Mouse (Mus musculus) G1E (cell line): ENCODE results near the gene Cyth1.

Experiments used
- CTCF ChIP-seq: IDR thresholded peaks from 2 replicates; pipeline ENCODE4 v1.5.1; 2012; ENCODE audit warnings: low read depth, low read length, inconsistent platforms, mixed read lengths
- GATA1 ChIP-seq: IDR thresholded peaks from 2 replicates; pipeline ENCODE4 v1.6.1; 2012; ENCODE audit warnings: borderline replicate concordance, low read length, inconsistent platforms, mixed read lengths
- GATA2 ChIP-seq: IDR thresholded peaks from 2 replicates; pipeline ENCODE4 v1.6.1; 2012; ENCODE audit warnings: low read depth, low read length, inconsistent platforms, borderline replicate concordance

DNA sequence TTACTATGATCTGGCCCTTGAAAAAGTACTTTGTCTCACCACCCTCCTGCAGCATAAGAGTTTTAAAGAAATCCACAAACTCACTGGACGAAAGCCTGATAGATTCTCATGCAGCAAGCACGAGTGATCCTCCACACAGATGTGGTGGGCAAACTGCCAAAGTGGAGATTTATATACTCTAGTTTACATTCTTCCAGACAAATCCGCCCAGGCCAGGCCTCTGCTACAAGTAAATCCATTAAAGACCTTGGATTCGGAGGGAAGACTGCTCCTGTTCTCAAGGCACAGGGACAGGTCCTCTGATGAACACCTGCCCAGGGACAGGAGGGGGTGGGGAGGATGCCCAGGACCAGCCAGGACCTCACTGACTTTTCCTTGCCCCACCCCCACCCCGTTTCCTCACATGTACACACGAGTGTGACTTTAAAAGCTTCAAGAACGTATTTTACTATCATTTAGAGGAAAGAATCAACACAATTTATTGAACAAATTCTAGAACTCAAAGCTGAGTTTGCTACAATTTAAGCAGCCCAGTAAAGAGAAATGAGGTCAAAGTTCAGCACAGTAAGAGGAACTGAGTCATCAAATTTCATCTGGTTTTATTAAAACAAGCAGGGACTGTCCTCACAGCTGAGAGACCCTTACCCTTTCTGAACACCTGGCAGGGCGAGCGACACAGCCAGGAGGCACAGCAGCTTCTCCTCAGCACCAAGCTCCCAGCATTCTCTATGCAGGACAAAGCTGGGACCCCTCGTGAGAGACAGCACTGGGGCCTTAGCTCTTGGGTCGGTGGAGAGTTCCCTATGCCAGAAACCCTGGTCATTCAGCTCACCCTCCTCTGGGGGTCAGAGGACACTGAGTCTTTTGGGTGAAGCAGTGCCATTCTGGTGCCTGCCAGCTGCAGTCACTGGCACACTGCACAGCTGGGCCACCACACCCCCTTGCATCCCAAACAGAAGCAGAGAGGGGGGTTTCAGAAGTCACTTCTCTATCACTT lies 47.3 kb downstream of the Cyth1 start:
- TF ChIP-seq CTCF (no peak), GATA1 (no peak), GATA2 (no peak)
